Mouse (Mus musculus): ENCODE results near the gene Sv2c. TPM values are rescaled to one million over a fixed set of nuclear protein-coding genes. Genes with fewer than 3 reads are reported as not detected.

Sv2c gene
- polyA plus RNA-seq, 1 experiment from 2014 or later, result 1.2 TPM

DNA sequence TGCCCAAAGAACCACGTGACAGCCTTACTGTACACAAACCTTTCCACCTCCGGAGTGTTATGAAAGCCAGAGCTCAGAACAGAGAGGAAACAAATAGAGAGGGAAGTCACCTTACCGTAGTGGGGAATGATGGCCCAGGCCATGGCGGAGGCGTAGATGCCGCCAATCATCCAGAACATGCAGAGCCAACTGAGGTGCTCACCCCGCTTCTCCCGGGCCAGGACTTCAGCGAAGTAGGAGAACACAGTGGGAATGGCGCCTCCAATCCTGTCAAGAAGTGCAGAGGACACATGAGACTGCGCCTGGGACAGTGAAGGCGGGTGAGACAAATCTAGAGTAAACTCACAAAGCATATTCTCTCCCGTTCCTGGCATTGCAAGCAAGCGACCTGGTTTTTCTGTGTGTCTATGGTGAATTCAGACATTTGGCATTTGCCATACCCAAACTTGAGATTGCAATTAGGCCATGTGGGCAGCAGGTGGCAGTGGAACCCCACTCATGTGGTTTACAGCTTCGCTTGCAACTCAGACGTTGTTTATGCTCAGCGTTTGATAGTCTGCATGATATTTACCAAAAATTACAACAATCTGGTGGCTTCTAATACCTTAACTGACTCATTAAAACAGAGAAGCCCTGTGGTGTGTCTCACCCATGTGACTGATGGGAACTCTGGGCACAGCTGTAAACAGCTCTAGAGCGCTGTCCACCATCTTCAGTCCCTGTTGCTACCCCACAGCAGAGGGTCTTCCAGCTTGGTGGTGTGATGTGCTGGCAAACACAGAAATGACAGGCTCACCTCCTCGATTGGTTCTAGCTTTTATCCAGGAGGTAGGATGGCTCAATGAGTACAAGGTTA is 101.8 kb downstream of the Sv2c start:
- H3K4me3 ChIP-seq (ENCODE audit: low read length), result no peak overlapping the region
- no peak for ATAC-seq (replicated peaks; ENCODE audit: extremely low read depth, insufficient read depth, low FRiP score)
- no peak overlapping the region for H3K27ac ChIP-seq (ENCODE audit: low read length)
- no peaks in the 10 kb centered on the region for H3K36me3 ChIP-seq (ENCODE audit: control insufficient read depth, insufficient read depth)
- H3K4me1 ChIP-seq (ENCODE audit: control insufficient read depth, insufficient read depth, low read length), result no peaks in the 10 kb centered on the region
- no peaks in the 10 kb centered on the region for H3K9me3 ChIP-seq (replicated peaks; ENCODE audit: control insufficient read depth, low read length)
- WGBS, result 54% methylated on average over 19 of the region's 19 CpGs
- no peaks in the 10 kb centered on the region for H3K27me3 ChIP-seq (ENCODE audit: control insufficient read depth, insufficient read depth, low read length)
- H3K9ac ChIP-seq (ENCODE audit: low read length), result no peak overlapping the region
- H3K4me2 ChIP-seq (ENCODE audit: low read depth, low read length), result no peak overlapping the region; the same call in 1 of the 2 replicates

DNA sequence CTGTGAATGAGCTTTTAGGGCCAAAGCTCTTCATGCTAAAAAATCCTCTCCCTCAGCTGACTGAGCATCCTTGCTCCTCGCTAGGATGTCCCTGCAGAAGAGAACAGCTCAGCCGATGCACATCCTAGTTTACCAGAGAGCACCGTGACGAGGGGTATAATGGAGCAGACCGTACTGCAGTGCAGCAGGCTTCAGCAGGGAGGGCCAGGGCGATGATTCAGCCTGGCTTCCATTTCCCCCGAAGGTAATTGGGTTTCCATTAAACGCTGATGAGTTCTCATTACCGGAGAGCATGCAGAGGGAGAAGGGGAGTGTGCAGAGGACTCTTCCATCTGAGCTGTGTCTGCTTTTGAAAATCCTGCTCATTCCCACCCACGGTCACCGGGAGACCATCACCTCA is 108.5 kb downstream of the Sv2c start:
- WGBS, result 78% methylated on average over 11 of the region's 11 CpGs
- Histone ChIP-seq H3K9me3 (replicated peaks; ENCODE audit: control insufficient read depth, low read length) (no peaks in the 10 kb centered on the region), H3K4me1 (ENCODE audit: control insufficient read depth, insufficient read depth, low read length) (no peaks in the 10 kb centered on the region), H3K27ac (ENCODE audit: low read length) (no peak overlapping the region), H3K4me2 (ENCODE audit: low read depth, low read length) (no peak overlapping the region), H3K36me3 (ENCODE audit: control insufficient read depth, insufficient read depth) (no peaks in the 10 kb centered on the region), H3K9ac (ENCODE audit: low read length) (no peak overlapping the region), H3K27me3 (ENCODE audit: control insufficient read depth, insufficient read depth, low read length) (no peaks in the 10 kb centered on the region), H3K4me3 (ENCODE audit: low read length) (no peak overlapping the region)
- ATAC-seq (replicated peaks; ENCODE audit: extremely low read depth, insufficient read depth, low FRiP score), result no peak

DNA sequence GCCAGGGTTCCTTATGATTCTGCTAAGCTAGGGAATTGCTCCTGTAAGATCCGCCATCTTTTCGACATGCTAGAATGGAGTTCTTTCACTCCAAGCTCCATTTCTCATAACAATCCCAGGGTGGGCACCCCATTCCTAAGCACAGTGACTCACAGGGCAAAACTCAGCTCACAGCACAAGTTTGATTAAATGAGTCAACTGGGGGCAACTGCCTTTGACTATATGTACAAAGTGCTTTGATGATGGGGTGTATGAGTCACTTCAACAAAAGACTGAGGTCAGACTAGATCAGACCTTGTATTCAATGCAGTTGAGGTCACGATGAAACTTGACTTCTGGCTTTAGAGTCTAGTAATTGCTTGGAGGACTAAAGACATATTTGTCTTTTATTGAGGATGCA is 116.9 kb downstream of the Sv2c start:
- Histone ChIP-seq H3K27me3 (ENCODE audit: control insufficient read depth, insufficient read depth, low read length) (no peaks in the 10 kb centered on the region), H3K9ac (ENCODE audit: low read length) (no peak overlapping the region), H3K9me3 (replicated peaks; ENCODE audit: control insufficient read depth, low read length) (no peaks in the 10 kb centered on the region), H3K4me3 (ENCODE audit: low read length) (no peak overlapping the region), H3K36me3 (ENCODE audit: control insufficient read depth, insufficient read depth) (no peaks in the 10 kb centered on the region), H3K4me1 (ENCODE audit: control insufficient read depth, insufficient read depth, low read length) (no peaks in the 10 kb centered on the region), H3K27ac (ENCODE audit: low read length) (no peak overlapping the region), H3K4me2 (ENCODE audit: low read depth, low read length) (no peak overlapping the region)
- no peak for ATAC-seq (replicated peaks; ENCODE audit: extremely low read depth, insufficient read depth, low FRiP score)
- WGBS, result 85% methylated on average over 3 of the region's 3 CpGs

DNA sequence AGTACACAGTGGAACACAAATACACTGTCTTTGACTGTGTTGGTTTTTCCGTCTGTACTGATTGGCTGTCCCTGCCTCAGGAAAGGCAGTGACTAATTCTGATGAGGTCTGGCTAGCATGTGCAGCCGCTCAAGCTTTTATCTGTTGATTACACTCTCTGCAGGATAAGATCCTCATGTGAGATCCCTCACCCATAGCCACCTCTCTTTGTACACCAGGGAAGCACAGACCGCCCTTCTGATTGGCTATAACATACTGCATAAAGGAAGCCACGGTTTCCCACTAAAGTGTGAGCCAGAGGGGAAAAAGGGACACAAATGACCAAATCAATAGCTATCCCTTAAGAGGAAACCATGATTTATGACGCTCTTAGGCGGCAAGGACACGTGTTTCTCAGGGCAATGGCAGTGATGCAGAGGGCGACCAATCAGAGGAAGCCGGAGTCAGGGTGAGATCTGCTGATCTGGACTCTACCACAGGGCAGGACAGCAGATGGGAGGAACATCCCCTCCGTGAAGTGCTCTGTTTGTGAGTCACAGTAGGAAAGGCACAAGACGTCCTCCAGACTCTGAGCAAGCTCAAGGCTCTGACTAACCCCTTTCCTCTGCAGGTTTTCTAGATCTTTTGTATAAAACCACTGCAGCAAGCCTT is 121.4 kb downstream of the Sv2c start:
- Histone ChIP-seq H3K9ac (ENCODE audit: low read length) (no peak overlapping the region), H3K27me3 (ENCODE audit: control insufficient read depth, insufficient read depth, low read length) (no peaks in the 10 kb centered on the region), H3K27ac (ENCODE audit: low read length) (no peak overlapping the region), H3K36me3 (ENCODE audit: control insufficient read depth, insufficient read depth) (no peaks in the 10 kb centered on the region), H3K9me3 (replicated peaks; ENCODE audit: control insufficient read depth, low read length) (no peaks in the 10 kb centered on the region), H3K4me3 (ENCODE audit: low read length) (no peak overlapping the region), H3K4me1 (ENCODE audit: control insufficient read depth, insufficient read depth, low read length) (no peaks in the 10 kb centered on the region), H3K4me2 (ENCODE audit: low read depth, low read length) (no peak overlapping the region)
- WGBS, result 33% methylated on average over 11 of the region's 11 CpGs
- peak; percentile 28 for ATAC-seq (replicated peaks; ENCODE audit: extremely low read depth, insufficient read depth, low FRiP score)

DNA sequence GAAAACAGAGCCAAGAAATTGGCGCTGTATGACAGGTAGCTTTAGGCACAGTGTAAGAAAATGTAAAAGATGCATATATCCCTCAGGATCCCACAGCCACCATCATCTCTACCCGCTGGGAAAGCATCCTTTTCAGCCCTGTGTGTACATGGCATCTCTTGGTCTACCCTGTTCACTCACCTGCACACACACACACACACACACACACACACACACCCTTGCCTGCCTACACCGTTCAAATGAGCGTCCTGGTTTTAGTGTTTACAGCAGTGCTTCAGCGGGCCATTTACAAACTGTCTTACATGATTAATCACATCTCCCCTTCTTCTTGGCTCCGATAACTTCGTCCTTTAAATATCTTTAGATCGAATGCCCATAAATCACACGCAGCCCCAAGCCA is 123.4 kb downstream of the Sv2c start:
- no peaks in the 10 kb centered on the region for H3K36me3 ChIP-seq (ENCODE audit: control insufficient read depth, insufficient read depth)
- no peak overlapping the region for H3K4me3 ChIP-seq (ENCODE audit: low read length)
- 72% methylated on average over 9 of the region's 9 CpGs for WGBS

DNA sequence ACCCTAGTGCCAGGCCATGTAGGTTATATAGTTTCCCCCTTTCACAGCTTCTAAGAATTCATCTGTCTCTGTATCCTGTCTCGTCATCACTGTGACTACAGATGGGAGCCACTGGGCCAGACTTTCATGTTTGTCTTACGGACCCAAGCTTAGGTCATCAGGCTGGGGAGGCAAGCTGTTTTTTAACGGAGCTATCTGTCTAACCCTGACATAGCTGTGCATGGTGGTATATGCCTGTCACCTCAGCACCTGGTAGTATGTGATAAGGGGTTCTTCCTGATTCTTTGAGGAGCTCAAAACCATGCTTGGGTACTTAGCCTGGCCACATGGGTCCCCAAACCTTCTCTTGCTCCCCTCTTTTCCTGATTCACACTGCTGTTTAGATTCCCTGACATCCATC is 124.2 kb downstream of the Sv2c start:
- H3K4me1 ChIP-seq (ENCODE audit: control insufficient read depth, insufficient read depth, low read length), result no peaks in the 10 kb centered on the region
- no peak overlapping the region for H3K4me3 ChIP-seq (ENCODE audit: low read length)
- H3K36me3 ChIP-seq (ENCODE audit: control insufficient read depth, insufficient read depth), result no peaks in the 10 kb centered on the region
- H3K9me3 ChIP-seq (replicated peaks; ENCODE audit: control insufficient read depth, low read length), result no peaks in the 10 kb centered on the region
- 45% methylated on average over 3 of the region's 3 CpGs for WGBS
- no peak overlapping the region for H3K4me2 ChIP-seq (ENCODE audit: low read depth, low read length)
- no peak overlapping the region for H3K27ac ChIP-seq (ENCODE audit: low read length)
- no peaks in the 10 kb centered on the region for H3K27me3 ChIP-seq (ENCODE audit: control insufficient read depth, insufficient read depth, low read length)
- no peak overlapping the region for H3K9ac ChIP-seq (ENCODE audit: low read length)
- no peak for ATAC-seq (replicated peaks; ENCODE audit: extremely low read depth, insufficient read depth, low FRiP score)

More for the DNA sequence above, 123.4 kb downstream of the Sv2c start:
- Histone ChIP-seq H3K27me3 (ENCODE audit: control insufficient read depth, insufficient read depth, low read length) (no peaks in the 10 kb centered on the region), H3K9ac (ENCODE audit: low read length) (no peak overlapping the region), H3K4me2 (ENCODE audit: low read depth, low read length) (no peak overlapping the region), H3K27ac (ENCODE audit: low read length) (no peak overlapping the region), H3K9me3 (replicated peaks; ENCODE audit: control insufficient read depth, low read length) (no peaks in the 10 kb centered on the region), H3K4me1 (ENCODE audit: control insufficient read depth, insufficient read depth, low read length) (no peaks in the 10 kb centered on the region)
- ATAC-seq (replicated peaks; ENCODE audit: extremely low read depth, insufficient read depth, low FRiP score), result no peak

DNA sequence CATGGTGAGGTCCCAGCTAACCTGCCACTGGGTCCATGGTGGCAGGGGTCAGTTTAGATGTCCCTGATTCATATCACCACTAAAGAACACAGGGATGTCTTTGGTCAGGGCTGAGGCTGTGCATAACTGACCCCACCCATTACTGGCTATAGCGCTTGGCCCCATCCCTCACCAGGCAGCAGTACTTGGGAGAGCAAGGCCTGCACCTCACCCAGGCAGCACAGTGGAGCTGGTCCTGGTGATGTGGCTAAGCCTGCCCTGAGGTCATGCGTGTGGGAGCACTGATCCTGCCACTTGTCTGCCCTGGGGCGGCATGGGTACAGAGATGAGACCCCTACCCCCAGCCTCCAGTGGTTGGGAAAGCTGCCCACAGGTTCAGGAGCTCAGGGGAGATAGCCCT is 128.8 kb downstream of the Sv2c start:
- ATAC-seq (replicated peaks; ENCODE audit: extremely low read depth, insufficient read depth, low FRiP score), result no peak
- Histone ChIP-seq H3K36me3 (ENCODE audit: control insufficient read depth, insufficient read depth) (no peaks in the 10 kb centered on the region), H3K27ac (ENCODE audit: low read length) (no peak overlapping the region), H3K4me3 (ENCODE audit: low read length) (no peak overlapping the region), H3K9me3 (replicated peaks; ENCODE audit: control insufficient read depth, low read length) (no peaks in the 10 kb centered on the region), H3K27me3 (ENCODE audit: control insufficient read depth, insufficient read depth, low read length) (no peaks in the 10 kb centered on the region), H3K4me1 (ENCODE audit: control insufficient read depth, insufficient read depth, low read length) (no peaks in the 10 kb centered on the region), H3K4me2 (ENCODE audit: low read depth, low read length) (no peak overlapping the region), H3K9ac (ENCODE audit: low read length) (no peak overlapping the region)
- WGBS, result 92% methylated on average over 3 of the region's 3 CpGs

DNA sequence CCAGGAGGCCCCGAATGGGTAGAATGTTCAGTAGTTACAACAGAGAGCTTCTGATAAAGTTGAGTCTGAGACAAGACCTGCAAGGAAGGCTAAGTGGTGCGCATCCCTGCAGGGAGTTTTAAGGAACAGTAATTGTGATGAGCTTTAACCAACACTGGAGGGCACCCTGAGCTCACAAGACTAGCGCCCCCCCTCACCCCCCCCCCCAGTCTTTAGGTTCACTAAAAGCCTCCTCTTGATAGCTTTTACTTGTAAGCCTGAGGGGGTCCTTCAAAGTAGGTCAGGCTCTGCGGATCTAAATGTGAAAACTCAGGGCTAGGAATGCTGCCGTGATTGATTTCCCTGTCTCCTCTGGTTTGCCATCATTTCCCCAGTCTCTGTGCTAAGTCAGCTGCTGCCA is 129.9 kb downstream of the Sv2c start:
- 29% methylated on average over 5 of the region's 5 CpGs for WGBS
- H3K27me3 ChIP-seq (ENCODE audit: control insufficient read depth, insufficient read depth, low read length), result no peaks in the 10 kb centered on the region

DNA sequence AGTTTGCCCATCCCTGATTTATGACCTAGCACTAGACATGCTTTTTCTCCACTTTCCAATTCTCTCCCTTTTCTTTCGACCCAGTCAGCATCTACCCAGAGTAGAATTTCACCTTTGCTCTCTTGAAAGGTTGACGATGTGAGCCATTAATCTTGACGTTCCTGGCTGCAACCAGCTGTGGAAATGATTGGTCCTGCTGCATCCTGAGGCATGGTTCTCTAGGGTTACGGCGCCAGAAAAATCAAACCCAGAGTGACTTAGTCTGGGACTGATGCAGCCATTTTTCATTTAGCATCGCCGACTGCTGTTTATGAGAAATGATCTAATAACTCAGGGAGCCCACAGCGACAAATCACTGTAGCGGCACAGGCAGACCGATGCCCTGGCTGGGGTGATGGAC is 133.0 kb downstream of the Sv2c start:
- H3K4me3 ChIP-seq (ENCODE audit: low read length), result no peak overlapping the region
- 0 out of 2 replicates have a peak, but pooled peaks cover 3% of the 10 kb centered on the region for H3K9me3 ChIP-seq (replicated peaks; ENCODE audit: control insufficient read depth, low read length)
- no peaks in the 10 kb centered on the region for H3K4me1 ChIP-seq (ENCODE audit: control insufficient read depth, insufficient read depth, low read length)
- no peak overlapping the region for H3K4me2 ChIP-seq (ENCODE audit: low read depth, low read length)
- no peaks in the 10 kb centered on the region for H3K36me3 ChIP-seq (ENCODE audit: control insufficient read depth, insufficient read depth)
- no peak overlapping the region for H3K27ac ChIP-seq (ENCODE audit: low read length)
- no peak overlapping the region for H3K9ac ChIP-seq (ENCODE audit: low read length)
- H3K27me3 ChIP-seq (ENCODE audit: control insufficient read depth, insufficient read depth, low read length), result no peaks in the 10 kb centered on the region
- no peak for ATAC-seq (replicated peaks; ENCODE audit: extremely low read depth, insufficient read depth, low FRiP score)
- WGBS, result 77% methylated on average over 10 of the region's 10 CpGs

More for the DNA sequence above, 129.9 kb downstream of the Sv2c start:
- Histone ChIP-seq H3K9me3 (replicated peaks; ENCODE audit: control insufficient read depth, low read length) (no peaks in the 10 kb centered on the region), H3K4me1 (ENCODE audit: control insufficient read depth, insufficient read depth, low read length) (no peaks in the 10 kb centered on the region), H3K4me3 (ENCODE audit: low read length) (no peak overlapping the region), H3K4me2 (ENCODE audit: low read depth, low read length) (no peak overlapping the region), H3K27ac (ENCODE audit: low read length) (no peak overlapping the region), H3K36me3 (ENCODE audit: control insufficient read depth, insufficient read depth) (no peaks in the 10 kb centered on the region), H3K9ac (ENCODE audit: low read length) (no peak overlapping the region)
- no peak for ATAC-seq (replicated peaks; ENCODE audit: extremely low read depth, insufficient read depth, low FRiP score)
